Mouse (Mus musculus) MEL (cell line): Measurements from ENCODE around the gene Adm. TPM values are rescaled to one million over a fixed set of nuclear protein-coding genes. Genes with fewer than 3 reads are reported as not detected.

Experiments used
- DNase-seq: peaks from one replicate; pipeline ENCODE4 v3.0.0; 2011; ENCODE audit warnings: low read depth, low spot score
- H3K27ac ChIP-seq: 2 replicates; pipeline ENCODE4 v1.5.1; 2012; ENCODE audit warnings: low read depth, mild to moderate bottlenecking, control low read depth, low read length, moderate library complexity; ENCODE audit not compliant: control insufficient read depth
- H3K27me3 ChIP-seq, 2 experiments: fragments of 150-350 bp in 1 of 2; sonication (generic) in 1 of 2; 2 replicates each; pipeline ENCODE4 v1.6.1; 2012; ENCODE audit warnings: low read length in 2 of 2, mild to moderate bottlenecking in 2 of 2, improper control_type of control experiment in 1 of 2, moderate library complexity in 1 of 2; ENCODE audit not compliant: insufficient read depth in 2 of 2, control insufficient read depth in 1 of 2
- H3K36me3 ChIP-seq, 2 experiments: 2 replicates each; pipeline ENCODE4 v1.6.1; 2012 to 2014; ENCODE audit warnings: low read length in 2 of 2, improper control_type of control experiment in 1 of 2, inconsistent platforms in 1 of 2, mild to moderate bottlenecking in 1 of 2; ENCODE audit not compliant: insufficient read depth in 2 of 2, control insufficient read depth in 1 of 2
- H3K4me1 ChIP-seq, 2 experiments: fragments of 150-350 bp in 1 of 2; sonication (generic) in 1 of 2; 2 replicates each; pipeline ENCODE4 v1.6.1; 2012; ENCODE audit warnings: low read length in 2 of 2, improper control_type of control experiment in 1 of 2, mild to moderate bottlenecking in 1 of 2; ENCODE audit not compliant: insufficient read depth in 2 of 2, control insufficient read depth in 1 of 2
- H3K4me3 ChIP-seq, 2 experiments: fragments of 150-350 bp in 1 of 2; sonication (generic) in 1 of 2; 2 replicates each; pipeline ENCODE4 v1.5.1; 2012; ENCODE audit warnings: low read depth in 2 of 2, low read length in 2 of 2, mild to moderate bottlenecking in 2 of 2, moderate library complexity in 2 of 2, control low read depth in 1 of 2, improper control_type of control experiment in 1 of 2; ENCODE audit not compliant: control insufficient read depth in 1 of 2, insufficient read depth in 1 of 2
- H3K79me2 ChIP-seq: 2 replicates; pipeline ENCODE4 v1.6.1; 2012; ENCODE audit warnings: mild to moderate bottlenecking, low read length, moderate library complexity; ENCODE audit not compliant: control insufficient read depth, poor library complexity, insufficient read depth
- H3K9ac ChIP-seq: 2 replicates; pipeline ENCODE4 v1.6.1; 2012; ENCODE audit warnings: low read depth, mild to moderate bottlenecking, control low read depth, low read length, moderate library complexity; ENCODE audit not compliant: control insufficient read depth, poor library complexity, severe bottlenecking
- H3K9me3 ChIP-seq: fragments of 150-350 bp; sonication (generic); replicated peaks from 2 replicates; pipeline ENCODE4 v1.6.1; 2012; ENCODE audit warnings: mild to moderate bottlenecking, low read length, improper control_type of control experiment, moderate library complexity; ENCODE audit not compliant: insufficient read depth
- CTCF ChIP-seq, 3 experiments: IDR thresholded peaks in 2 of 3; conservative IDR thresholded peaks in 1 of 3; 2 replicates each; pipeline ENCODE4 v1.5.1; 2011 to 2012; ENCODE audit warnings: low read length in 3 of 3, low read depth in 2 of 3, mild to moderate bottlenecking in 2 of 3, improper control_type of control experiment in 1 of 3, inconsistent platforms in 1 of 3, mixed read lengths in 1 of 3, moderate library complexity in 1 of 3; ENCODE audit not compliant: control insufficient read depth in 1 of 3, insufficient read depth in 1 of 3, poor library complexity in 1 of 3, severe bottlenecking in 1 of 3
- KAT2A ChIP-seq: conservative IDR thresholded peaks from 2 replicates; pipeline ENCODE4 v1.6.1; 2012; ENCODE audit warnings: low read depth, low read length, improper control_type of control experiment, inconsistent platforms
- MAFK ChIP-seq: IDR thresholded peaks from 2 replicates; pipeline ENCODE4 v1.6.1; 2011; ENCODE audit warnings: low read depth, mild to moderate bottlenecking, low read length, improper control_type of control experiment, borderline replicate concordance
- MAX ChIP-seq: IDR thresholded peaks from 2 replicates; pipeline ENCODE4 v1.6.1; 2011; ENCODE audit warnings: low read length, improper control_type of control experiment
- MAZ ChIP-seq: IDR thresholded peaks from 2 replicates; pipeline ENCODE4 v1.6.1; 2012; ENCODE audit warnings: low read depth, mild to moderate bottlenecking, inconsistent platforms, low read length, improper control_type of control experiment
- MEF2A ChIP-seq: IDR thresholded peaks from 2 replicates; pipeline ENCODE4 v1.6.1; 2014; ENCODE audit warnings: low read depth, mild to moderate bottlenecking, inconsistent platforms, low read length, improper control_type of control experiment; ENCODE audit not compliant: poor library complexity, insufficient replicate concordance, severe bottlenecking; ENCODE audit errors: extremely low read depth
- MXI1 ChIP-seq: IDR thresholded peaks from 2 replicates; pipeline ENCODE4 v1.6.1; 2011; ENCODE audit warnings: mild to moderate bottlenecking, low read depth, low read length, improper control_type of control experiment
- NELFE ChIP-seq: IDR thresholded peaks from 2 replicates; pipeline ENCODE4 v1.6.1; 2011; ENCODE audit warnings: low read depth, low read length, improper control_type of control experiment
- POLR2AphosphoS5 ChIP-seq: IDR thresholded peaks from 2 replicates; pipeline ENCODE4 v1.6.1; 2012; ENCODE audit warnings: low read depth, borderline replicate concordance, mild to moderate bottlenecking, inconsistent platforms, low read length, moderate library complexity, mixed read lengths
- RAD21 ChIP-seq: IDR thresholded peaks from 2 replicates; pipeline ENCODE4 v1.6.1; 2011; ENCODE audit warnings: mild to moderate bottlenecking, low read depth, low read length, improper control_type of control experiment
- SIN3A ChIP-seq: IDR thresholded peaks from 2 replicates; pipeline ENCODE4 v1.6.1; 2012; ENCODE audit warnings: low read length, improper control_type of control experiment, inconsistent platforms
- SMC3 ChIP-seq: IDR thresholded peaks from 2 replicates; pipeline ENCODE4 v1.6.1; 2011; ENCODE audit warnings: low read depth, low read length, improper control_type of control experiment
- TBP ChIP-seq: IDR thresholded peaks from 2 replicates; pipeline ENCODE4 v1.8.0; 2011; ENCODE audit warnings: low read depth, low read length, improper control_type of control experiment
- ZMIZ1 ChIP-seq: IDR thresholded peaks from 2 replicates; pipeline ENCODE4 v1.6.1; 2012; ENCODE audit warnings: low read depth, mild to moderate bottlenecking, inconsistent platforms, low read length, improper control_type of control experiment, moderate library complexity
- polyA plus RNA-seq, 2 experiments: library from polyadenylated mRNA; stranded (reverse) in 1 of 2; unstranded in 1 of 2; fragments of >175 nt in 1 of 2; fragments of >200 nt in 1 of 2; gene quantifications; 2 replicates each; pipeline versions ENCODE4 v1.2.1 to v1.2.4; 2012; ENCODE audit warnings: low replicate concordance in 2 of 2, low read depth in 1 of 2; ENCODE audit not compliant: insufficient read length in 2 of 2, insufficient read depth in 1 of 2, missing spikeins in 1 of 2
- total RNA-seq: library from RNA; depleted of rRNA; stranded (reverse); fragments of 300-350 nt; gene quantifications from 2 replicates; pipeline ENCODE4 v1.2.3, GENCODE M21; 2012

The Adm gene
- total and polyA plus RNA-seq, 3 experiments, result not detected

DNA sequence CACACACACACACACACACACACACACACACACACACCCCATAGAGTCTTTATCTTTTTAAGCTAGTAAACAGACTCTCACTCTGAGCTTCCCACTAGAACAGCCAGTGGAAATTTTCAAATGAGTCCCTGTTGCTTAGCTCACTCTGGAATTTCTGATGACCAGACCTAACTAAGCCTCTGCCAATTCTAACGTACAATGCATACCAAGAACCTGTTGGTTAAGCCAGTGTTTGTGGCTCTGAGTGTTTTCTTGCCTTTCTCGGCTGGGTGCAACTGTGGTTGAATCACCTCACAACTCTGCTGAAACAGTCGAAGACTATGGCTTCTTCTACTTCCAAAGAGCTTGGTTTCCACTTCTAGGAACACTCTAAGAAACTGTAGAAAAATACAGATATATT lies 27.8 kb downstream of the Adm start:
- DNase-seq, result no peak
- Histone ChIP-seq H3K36me3 (no peaks in the 10 kb centered on the region), H3K27ac (no peak overlapping the region), H3K27me3 (peaks cover 5 to 10% of the 10 kb centered on the region in 2 experiments), H3K9ac (no peak overlapping the region), H3K79me2 (no peaks in the 10 kb centered on the region), H3K4me1 (no peaks in the 10 kb centered on the region), H3K4me3 (no peak overlapping the region), H3K9me3 (no peaks in the 10 kb centered on the region)
- TF ChIP-seq MXI1 (no peak), MAFK (no peak), MAX (no peak)

GRCm38 (mm10) chr7:110655966-110656365 lies 28.5 kb downstream of the Adm start:
- Histone ChIP-seq H3K9ac (no peak overlapping the region), H3K9me3 (no peaks in the 10 kb centered on the region), H3K36me3 (no peaks in the 10 kb centered on the region), H3K4me1 (no peaks in the 10 kb centered on the region), H3K4me3 (no peak overlapping the region), H3K27ac (no peak overlapping the region), H3K27me3 (peaks cover 5 to 10% of the 10 kb centered on the region in 2 experiments), H3K79me2 (no peaks in the 10 kb centered on the region)
- TF ChIP-seq TBP (peak; percentile 77), MAZ (no peak)
- DNase-seq, result peak; percentile 9

DNA sequence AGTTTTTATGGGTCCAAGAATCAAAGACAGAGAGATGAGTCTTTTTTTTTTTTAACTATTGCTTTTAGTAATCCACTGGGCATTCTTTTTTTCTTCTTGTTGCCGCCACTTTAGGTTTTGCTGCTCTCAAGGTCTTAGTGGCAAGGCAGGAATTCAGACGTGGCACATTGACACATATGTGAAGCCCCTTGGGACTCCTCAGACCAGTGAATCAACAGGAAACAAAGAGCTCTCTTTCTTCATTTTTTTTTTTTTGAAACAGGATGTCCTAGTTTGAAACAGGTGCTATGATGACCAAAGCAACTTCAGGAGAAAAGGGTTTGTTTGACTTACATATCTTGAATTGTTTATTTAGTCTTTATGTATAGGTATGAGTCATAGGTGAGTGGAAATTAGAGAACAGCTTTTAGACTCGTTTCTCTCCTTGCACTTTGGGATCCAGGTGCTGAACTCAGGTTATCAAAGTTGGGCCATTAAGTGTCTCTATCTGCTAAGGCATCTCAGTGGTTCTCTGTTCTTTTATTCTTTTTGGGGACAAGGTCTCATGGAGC lies 31.0 kb downstream of the Adm start:
- H3K79me2 ChIP-seq, result no peaks in the 10 kb centered on the region
- H3K4me3 ChIP-seq, result no peak overlapping the region
- no peak for TF ChIP-seq RAD21
- TF ChIP-seq ZMIZ1, result no peak
- no peak for TF ChIP-seq MEF2A
- no peak for TF ChIP-seq SMC3
- no peak for TF ChIP-seq TBP
- TF ChIP-seq NELFE, result no peak
- no peak for TF ChIP-seq CTCF (IDR thresholded peaks at IDR 0.05 in 2 of 3, conservative IDR thresholded peaks at IDR 0.05 in 1 of 3; ENCODE audit: control insufficient read depth in 1 of 3, insufficient read depth in 1 of 3, low read depth in 2 of 3, low read length in 3 of 3, poor library complexity in 1 of 3, severe bottlenecking in 1 of 3)
- TF ChIP-seq SIN3A, result no peak
- TF ChIP-seq MAX, result no peak
- TF ChIP-seq POLR2AphosphoS5, result no peak
- TF ChIP-seq KAT2A, result no peak
- no peak for DNase-seq
- no peaks in the 10 kb centered on the region for H3K4me1 ChIP-seq
- no peak overlapping the region for H3K9ac ChIP-seq
- H3K27me3 ChIP-seq, result peaks cover 4 to 8% of the 10 kb centered on the region in 2 experiments
- H3K36me3 ChIP-seq, result no peaks in the 10 kb centered on the region
- no peaks in the 10 kb centered on the region for H3K9me3 ChIP-seq
- H3K27ac ChIP-seq, result no peak overlapping the region
